Mouse (Mus musculus): Measurements from ENCODE around the gene Cnbd2. TPM values are rescaled to one million over a fixed set of nuclear protein-coding genes. Genes with fewer than 3 reads are reported as not detected.

Cnbd2 gene
- polyA plus RNA-seq, 1 experiment from 2014 or later = 3.8 TPM

DNA sequence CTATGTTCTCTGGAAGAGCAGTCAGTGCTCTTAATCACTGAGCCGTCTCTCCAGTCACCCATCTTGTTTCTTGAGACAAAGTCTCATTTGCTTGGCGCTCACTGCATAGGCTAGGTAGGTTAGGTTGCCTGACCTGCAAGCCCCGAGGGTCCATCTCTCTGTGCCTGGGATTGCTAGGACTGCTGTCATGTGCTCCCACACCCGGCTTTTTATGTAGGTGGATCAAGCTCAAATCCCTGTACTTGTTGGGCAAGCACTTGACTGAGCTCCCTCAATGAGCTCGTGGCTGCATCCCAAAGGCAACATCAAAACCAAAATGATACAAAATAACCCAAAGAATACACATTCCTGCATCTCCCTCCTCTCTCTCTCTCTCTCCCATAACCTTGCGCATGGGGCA lies 9.4 kb downstream of the Cnbd2 start:
- Histone ChIP-seq H3K9ac (ENCODE audit: low read length) (no peak overlapping the region), H3K36me3 (ENCODE audit: control insufficient read depth, insufficient read depth, low read length) (no peaks in the 10 kb centered on the region), H3K27me3 (ENCODE audit: control insufficient read depth, insufficient read depth, low read depth, low read length) (no peaks in the 10 kb centered on the region), H3K27ac (ENCODE audit: low read length) (no peak overlapping the region), H3K4me1 (replicated peaks; ENCODE audit: control insufficient read depth, insufficient read depth, low read length) (peaks cover 10% of the 10 kb centered on the region), H3K9me3 (ENCODE audit: control insufficient read depth, low read length) (no peaks in the 10 kb centered on the region), H3K4me3 (ENCODE audit: low read length) (no peak overlapping the region), H3K4me2 (ENCODE audit: low read depth, low read length) (no peak overlapping the region)
- WGBS = 86% methylated on average over 6 of the region's 6 CpGs
- ATAC-seq (ENCODE audit: low read depth) = no peak

DNA sequence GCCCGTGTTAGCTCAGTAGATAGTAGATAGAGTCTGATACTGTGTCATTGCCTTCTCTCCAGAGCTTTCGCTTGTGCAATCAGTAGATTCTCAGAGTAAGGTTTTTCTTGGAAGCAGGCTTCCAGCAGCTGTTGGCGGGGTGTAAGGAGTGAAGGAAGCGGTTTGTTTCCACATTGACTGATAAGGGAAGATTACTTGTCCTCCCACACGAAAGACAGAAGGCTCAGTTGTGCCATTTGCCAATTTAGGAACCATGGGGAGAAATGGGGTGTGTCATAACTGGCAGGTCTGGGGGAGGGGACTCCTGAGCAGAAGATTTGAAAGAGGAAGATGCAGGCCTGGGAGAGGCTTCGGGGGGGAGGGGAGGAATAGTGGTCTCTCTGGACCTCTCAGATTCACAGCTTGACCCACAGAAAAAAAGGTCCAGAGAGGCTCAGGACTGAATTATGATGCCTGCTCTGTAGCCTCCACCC lies 12.1 kb downstream of the Cnbd2 start:
- 26% methylated on average over 6 of the region's 6 CpGs for WGBS
- ATAC-seq (ENCODE audit: low read depth) = peak; percentile 80
- peaks cover 10% of the 10 kb centered on the region for H3K4me1 ChIP-seq (replicated peaks; ENCODE audit: control insufficient read depth, insufficient read depth, low read length)
- 0 out of 2 replicates have a peak, but pooled peaks cover 3% of the 10 kb centered on the region for H3K9me3 ChIP-seq (ENCODE audit: control insufficient read depth, low read length)
- H3K4me3 ChIP-seq (ENCODE audit: low read length) = no peak overlapping the region
- peak overlapping the region; percentile 35 for H3K4me2 ChIP-seq (ENCODE audit: low read depth, low read length)
- H3K36me3 ChIP-seq (ENCODE audit: control insufficient read depth, insufficient read depth, low read length) = no peaks in the 10 kb centered on the region
- H3K9ac ChIP-seq (ENCODE audit: low read length) = no peak overlapping the region
- H3K27ac ChIP-seq (ENCODE audit: low read length) = peak overlapping the region; percentile 70
- H3K27me3 ChIP-seq (ENCODE audit: control insufficient read depth, insufficient read depth, low read depth, low read length) = no peaks in the 10 kb centered on the region

DNA sequence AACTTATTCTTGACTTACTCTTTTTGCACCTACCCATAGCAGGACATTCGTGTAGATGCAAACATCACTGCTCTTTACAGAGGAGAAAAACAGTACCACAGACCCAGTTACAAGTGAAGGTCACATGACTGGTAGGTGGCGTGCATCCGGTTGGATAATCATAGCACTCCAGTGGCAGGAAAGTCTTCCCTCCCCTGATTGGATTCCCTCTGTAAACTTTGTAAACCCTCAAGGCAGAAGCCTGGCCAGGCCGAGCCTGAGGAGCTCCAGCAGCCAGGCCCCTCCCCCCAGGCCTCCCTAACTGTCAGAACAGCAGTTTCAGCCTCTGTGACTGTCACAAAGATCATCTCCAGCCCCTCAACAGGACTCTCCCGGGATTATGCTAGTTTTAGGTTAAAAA lies 12.6 kb downstream of the Cnbd2 start:
- ATAC-seq (ENCODE audit: low read depth) = peak; percentile 92
- no peaks in the 10 kb centered on the region for H3K27me3 ChIP-seq (ENCODE audit: control insufficient read depth, insufficient read depth, low read depth, low read length)
- 0 out of 2 replicates have a peak, but pooled peaks cover 3% of the 10 kb centered on the region for H3K9me3 ChIP-seq (ENCODE audit: control insufficient read depth, low read length)
- peaks cover 10% of the 10 kb centered on the region for H3K4me1 ChIP-seq (replicated peaks; ENCODE audit: control insufficient read depth, insufficient read depth, low read length)
- peak overlapping the region; percentile 35 for H3K4me2 ChIP-seq (ENCODE audit: low read depth, low read length)
- WGBS = 12% methylated on average over 5 of the region's 5 CpGs
- peak overlapping the region; percentile 70 for H3K27ac ChIP-seq (ENCODE audit: low read length)
- H3K36me3 ChIP-seq (ENCODE audit: control insufficient read depth, insufficient read depth, low read length) = no peaks in the 10 kb centered on the region
- H3K4me3 ChIP-seq (ENCODE audit: low read length) = no peak overlapping the region
- no peak overlapping the region for H3K9ac ChIP-seq (ENCODE audit: low read length)

DNA sequence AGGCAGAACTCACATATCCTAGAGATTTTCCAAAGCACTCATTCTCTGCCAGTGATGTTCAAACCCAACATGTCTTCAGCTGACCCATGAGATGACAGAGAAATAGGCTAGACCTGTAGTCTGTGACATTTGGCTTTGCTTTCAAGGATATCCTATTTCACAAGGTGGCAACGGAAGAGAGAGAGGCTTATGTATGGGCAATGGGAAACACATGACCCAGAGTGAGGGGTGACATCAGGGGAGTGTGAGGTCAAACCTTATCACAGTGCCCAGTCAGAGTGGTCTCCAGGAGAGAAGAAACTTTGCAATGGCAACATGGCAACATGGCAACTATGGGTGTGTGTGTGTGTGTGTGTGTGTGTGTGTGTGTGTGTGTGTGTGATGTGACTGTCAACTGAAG lies 18.6 kb downstream of the Cnbd2 start:
- 52% methylated on average over 1 of the region's 1 CpGs for WGBS
- no peak overlapping the region for H3K4me3 ChIP-seq (ENCODE audit: low read length)
- 0 out of 2 replicates have a peak, but pooled peaks cover 3% of the 10 kb centered on the region for H3K9me3 ChIP-seq (ENCODE audit: control insufficient read depth, low read length)
- no peak overlapping the region for H3K4me2 ChIP-seq (ENCODE audit: low read depth, low read length)
- no peaks in the 10 kb centered on the region for H3K27me3 ChIP-seq (ENCODE audit: control insufficient read depth, insufficient read depth, low read depth, low read length)
- no peaks in the 10 kb centered on the region for H3K36me3 ChIP-seq (ENCODE audit: control insufficient read depth, insufficient read depth, low read length)
- H3K27ac ChIP-seq (ENCODE audit: low read length) = no peak overlapping the region
- no peak overlapping the region for H3K9ac ChIP-seq (ENCODE audit: low read length)
- no peak for ATAC-seq (ENCODE audit: low read depth)
- H3K4me1 ChIP-seq (replicated peaks; ENCODE audit: control insufficient read depth, insufficient read depth, low read length) = peaks cover 4% of the 10 kb centered on the region; the same call in 1 of the 2 replicates

DNA sequence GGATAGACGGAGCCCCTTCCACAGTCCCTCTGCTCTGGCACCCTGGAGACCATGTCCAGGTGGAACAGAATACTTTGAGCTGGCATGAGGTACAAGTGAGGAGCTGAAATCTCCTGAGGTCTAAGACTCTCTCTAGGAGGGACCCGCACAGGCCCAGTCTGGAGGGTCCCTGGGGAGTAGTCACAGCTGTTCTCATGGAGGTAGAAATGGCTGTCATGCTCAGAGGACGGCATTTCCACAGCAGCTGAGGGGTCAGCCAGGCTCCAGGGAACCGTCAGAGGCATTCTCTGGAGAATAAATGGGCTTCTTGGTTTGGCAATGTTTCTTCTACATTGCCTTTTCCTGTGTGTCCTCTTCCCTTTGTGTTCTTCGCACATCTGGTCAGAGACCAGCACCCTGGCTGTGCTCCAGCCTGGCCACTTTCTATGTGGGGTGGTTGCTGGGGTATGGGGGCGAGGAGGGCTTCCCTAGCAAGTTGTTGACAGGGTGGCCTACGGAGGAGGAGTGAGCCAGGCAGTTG lies 19.4 kb downstream of the Cnbd2 start:
- WGBS = 52% methylated on average over 7 of the region's 7 CpGs
- no peaks in the 10 kb centered on the region for H3K27me3 ChIP-seq (ENCODE audit: control insufficient read depth, insufficient read depth, low read depth, low read length)
- H3K4me1 ChIP-seq (replicated peaks; ENCODE audit: control insufficient read depth, insufficient read depth, low read length) = peaks cover 4% of the 10 kb centered on the region; the same call in 1 of the 2 replicates
- H3K4me2 ChIP-seq (ENCODE audit: low read depth, low read length) = no peak overlapping the region
- ATAC-seq (ENCODE audit: low read depth) = peak; percentile 93
- no peak overlapping the region for H3K4me3 ChIP-seq (ENCODE audit: low read length)
- no peaks in the 10 kb centered on the region for H3K36me3 ChIP-seq (ENCODE audit: control insufficient read depth, insufficient read depth, low read length)
- 0 out of 2 replicates have a peak, but pooled peaks cover 3% of the 10 kb centered on the region for H3K9me3 ChIP-seq (ENCODE audit: control insufficient read depth, low read length)
- no peak overlapping the region for H3K9ac ChIP-seq (ENCODE audit: low read length)
- H3K27ac ChIP-seq (ENCODE audit: low read length) = no peak overlapping the region

DNA sequence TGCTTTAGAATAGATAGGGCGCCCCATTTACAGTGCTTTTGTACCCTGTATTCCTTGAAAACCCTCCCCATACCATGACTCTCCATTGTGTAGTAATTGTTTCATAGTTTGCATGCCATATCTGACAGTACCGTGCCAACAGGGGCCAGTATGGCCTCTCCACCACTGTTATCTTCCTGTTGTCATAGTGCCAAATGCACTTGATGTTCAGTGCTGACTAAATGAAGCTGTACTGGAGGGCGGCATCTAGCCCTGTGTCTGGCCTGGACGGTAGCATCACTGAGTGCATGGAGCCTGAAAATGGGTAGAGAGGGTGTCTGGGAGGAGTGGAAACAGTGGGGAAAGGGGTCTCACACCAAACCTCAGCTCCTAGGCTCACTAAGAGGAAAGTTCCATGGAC lies 28.0 kb downstream of the Cnbd2 start:
- Histone ChIP-seq H3K27me3 (ENCODE audit: control insufficient read depth, insufficient read depth, low read depth, low read length) (no peaks in the 10 kb centered on the region), H3K4me3 (ENCODE audit: low read length) (no peak overlapping the region), H3K36me3 (ENCODE audit: control insufficient read depth, insufficient read depth, low read length) (no peaks in the 10 kb centered on the region), H3K9ac (ENCODE audit: low read length) (no peak overlapping the region), H3K27ac (ENCODE audit: low read length) (no peak overlapping the region), H3K9me3 (ENCODE audit: control insufficient read depth, low read length) (no peaks in the 10 kb centered on the region), H3K4me1 (replicated peaks; ENCODE audit: control insufficient read depth, insufficient read depth, low read length) (no peaks in the 10 kb centered on the region), H3K4me2 (ENCODE audit: low read depth, low read length) (no peak overlapping the region)
- no peak for ATAC-seq (ENCODE audit: low read depth)
- WGBS = 79% methylated on average over 4 of the region's 4 CpGs

DNA sequence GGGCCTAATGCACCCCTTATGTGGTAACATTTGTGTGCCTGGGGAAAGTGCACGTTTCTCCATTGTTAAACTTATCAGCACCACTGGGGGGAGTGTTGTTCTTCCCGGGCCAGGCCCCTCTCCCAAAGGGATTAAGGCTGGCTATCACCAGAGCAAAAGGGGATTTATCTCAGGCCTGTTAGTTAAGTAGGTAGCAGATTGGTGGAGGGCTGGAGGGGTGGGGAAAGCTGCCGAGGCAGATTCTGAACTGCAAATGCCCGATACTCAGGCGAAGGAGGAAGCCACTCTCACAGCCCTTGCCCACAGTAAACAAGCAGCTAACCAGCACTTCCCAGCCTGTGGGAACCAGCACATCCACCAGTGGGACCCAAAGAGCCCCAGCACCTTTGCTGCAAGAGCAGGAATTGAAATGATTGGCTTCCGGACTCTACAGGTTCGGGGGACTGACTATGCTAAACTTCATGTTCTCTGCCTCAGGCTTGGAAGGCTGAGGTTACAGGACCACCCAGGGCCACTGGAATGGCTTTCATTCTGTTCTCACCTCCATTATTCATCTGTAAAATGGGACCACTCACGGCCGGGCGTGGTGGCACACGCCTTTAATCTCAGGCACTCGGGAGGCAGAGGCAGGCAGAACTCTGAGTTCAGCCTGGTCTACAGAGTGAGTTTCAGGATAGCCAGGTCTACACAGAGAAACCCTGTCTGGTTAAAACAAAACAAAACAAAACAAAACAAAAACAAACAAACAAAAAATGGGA lies 32.9 kb downstream of the Cnbd2 start:
- H3K27me3 ChIP-seq (ENCODE audit: control insufficient read depth, insufficient read depth, low read depth, low read length) = no peaks in the 10 kb centered on the region
- no peak overlapping the region for H3K4me3 ChIP-seq (ENCODE audit: low read length)
- 58% methylated on average over 12 of the region's 12 CpGs for WGBS
- no peak overlapping the region for H3K4me2 ChIP-seq (ENCODE audit: low read depth, low read length)
- no peak overlapping the region for H3K9ac ChIP-seq (ENCODE audit: low read length)
- no peaks in the 10 kb centered on the region for H3K9me3 ChIP-seq (ENCODE audit: control insufficient read depth, low read length)
- H3K4me1 ChIP-seq (replicated peaks; ENCODE audit: control insufficient read depth, insufficient read depth, low read length) = no peaks in the 10 kb centered on the region
- 0 out of 2 replicates have a peak, but pooled peaks have one; percentile 31 for ATAC-seq (ENCODE audit: low read depth)
- no peaks in the 10 kb centered on the region for H3K36me3 ChIP-seq (ENCODE audit: control insufficient read depth, insufficient read depth, low read length)
- no peak overlapping the region for H3K27ac ChIP-seq (ENCODE audit: low read length)

DNA sequence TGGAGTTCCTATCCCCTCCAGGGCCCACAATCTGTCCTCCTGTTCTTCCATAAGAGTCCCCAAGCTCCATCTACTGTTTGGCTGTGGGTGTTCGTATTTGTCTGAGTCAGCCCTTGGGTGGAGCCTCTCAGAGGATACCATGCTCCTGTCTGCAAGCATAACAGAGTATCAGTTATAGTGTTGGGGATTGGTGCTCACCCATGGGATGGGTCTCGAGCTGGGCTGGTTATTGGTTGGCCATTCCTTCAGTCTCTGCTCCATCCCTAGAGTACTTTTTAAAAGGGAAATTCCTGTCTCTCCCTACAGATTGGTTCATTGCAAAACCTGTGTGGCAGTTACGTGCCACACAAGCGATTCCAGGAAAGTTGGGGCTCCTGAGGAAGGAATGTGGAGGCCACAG lies 36.7 kb downstream of the Cnbd2 start:
- Histone ChIP-seq H3K4me1 (replicated peaks; ENCODE audit: control insufficient read depth, insufficient read depth, low read length) (no peaks in the 10 kb centered on the region; the same call in 1 of the 2 replicates), H3K27me3 (ENCODE audit: control insufficient read depth, insufficient read depth, low read depth, low read length) (no peaks in the 10 kb centered on the region), H3K9ac (ENCODE audit: low read length) (no peak overlapping the region), H3K9me3 (ENCODE audit: control insufficient read depth, low read length) (peaks cover 3% of the 10 kb centered on the region; the same call in 1 of the 2 replicates), H3K27ac (ENCODE audit: low read length) (no peak overlapping the region), H3K4me2 (ENCODE audit: low read depth, low read length) (no peak overlapping the region), H3K4me3 (ENCODE audit: low read length) (no peak overlapping the region), H3K36me3 (ENCODE audit: control insufficient read depth, insufficient read depth, low read length) (no peaks in the 10 kb centered on the region)
- no peak for ATAC-seq (ENCODE audit: low read depth)
- WGBS = 72% methylated on average over 4 of the region's 4 CpGs

DNA sequence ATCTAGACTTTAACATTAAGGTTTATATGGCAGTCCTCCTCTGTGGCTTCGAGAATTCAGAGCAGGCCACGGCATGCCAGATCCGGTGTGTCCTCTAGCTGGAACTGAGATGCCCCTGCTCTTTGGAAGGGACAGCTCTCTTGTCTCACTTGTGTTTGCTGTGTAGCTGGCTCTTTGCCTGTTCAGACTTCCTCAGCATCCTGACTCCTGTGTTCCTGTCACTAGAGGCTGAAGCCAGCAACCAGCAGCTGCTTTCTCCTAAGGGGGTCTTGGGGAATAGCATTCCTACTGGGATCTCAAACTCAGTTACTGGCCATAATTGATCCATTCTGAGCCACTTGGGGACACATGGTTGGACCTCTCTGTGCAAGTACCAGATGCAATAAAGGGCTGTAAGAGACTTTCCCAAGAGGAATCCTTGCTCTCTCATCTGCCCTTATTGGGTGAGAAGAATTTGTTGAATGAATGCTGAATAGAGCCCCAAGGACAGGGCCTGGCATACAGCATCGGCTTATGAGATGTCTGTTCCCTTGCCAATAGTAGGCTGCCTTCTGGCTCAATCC lies 37.3 kb downstream of the Cnbd2 start:
- no peak overlapping the region for H3K27ac ChIP-seq (ENCODE audit: low read length)
- 78% methylated on average over 4 of the region's 4 CpGs for WGBS
- no peaks in the 10 kb centered on the region; the same call in 1 of the 2 replicates for H3K4me1 ChIP-seq (replicated peaks; ENCODE audit: control insufficient read depth, insufficient read depth, low read length)
- no peak overlapping the region for H3K9ac ChIP-seq (ENCODE audit: low read length)
- H3K4me3 ChIP-seq (ENCODE audit: low read length) = no peak overlapping the region
- H3K36me3 ChIP-seq (ENCODE audit: control insufficient read depth, insufficient read depth, low read length) = no peaks in the 10 kb centered on the region
- no peaks in the 10 kb centered on the region for H3K27me3 ChIP-seq (ENCODE audit: control insufficient read depth, insufficient read depth, low read depth, low read length)
- H3K4me2 ChIP-seq (ENCODE audit: low read depth, low read length) = no peak overlapping the region
- no peak for ATAC-seq (ENCODE audit: low read depth)
- H3K9me3 ChIP-seq (ENCODE audit: control insufficient read depth, low read length) = peaks cover 3% of the 10 kb centered on the region; the same call in 1 of the 2 replicates

Data from lung, embryonic 16.5 days (tissue).